Mouse (Mus musculus) embryo, embryonic 11 days (tissue): Measurements from ENCODE around the gene Gm12887.

Source experiments
- DNase-seq: peaks from one replicate; pipeline ENCODE4 v3.0.0-alpha.2; 2015

The Gm12887 gene

DNA sequence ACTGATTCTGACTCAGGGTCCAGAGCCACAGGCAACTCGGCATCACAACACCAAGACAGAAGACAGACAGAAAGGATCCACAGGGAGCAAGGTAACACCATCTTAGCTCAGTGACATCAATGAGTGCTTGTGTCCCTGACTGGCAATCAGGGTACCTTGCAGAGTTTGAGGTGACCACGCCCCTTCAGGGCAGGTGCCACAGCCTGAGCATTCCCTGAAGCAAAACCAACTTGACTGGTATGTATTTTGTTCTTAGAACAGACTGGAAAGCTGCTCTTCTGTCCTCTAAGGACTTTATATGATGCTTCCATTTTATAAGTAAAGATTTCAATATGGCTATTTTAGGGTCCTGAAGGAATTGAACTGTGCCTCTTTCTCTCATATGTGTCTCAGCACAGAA is at the start of gene Gm12887:
TSS of gene Gm12887 (minus strand) at position 101 of the 400 bp plus-strand sequence.
- DNase-seq: no peak

- DNase-seq: no peak
Observed at GRCm38 (mm10) chr4:121657040-121657439, 35.1 kb upstream of the Gm12887 start.
